8 mouse cellular contexts compared by ENCODE assay signal in the genomic region with DNA sequence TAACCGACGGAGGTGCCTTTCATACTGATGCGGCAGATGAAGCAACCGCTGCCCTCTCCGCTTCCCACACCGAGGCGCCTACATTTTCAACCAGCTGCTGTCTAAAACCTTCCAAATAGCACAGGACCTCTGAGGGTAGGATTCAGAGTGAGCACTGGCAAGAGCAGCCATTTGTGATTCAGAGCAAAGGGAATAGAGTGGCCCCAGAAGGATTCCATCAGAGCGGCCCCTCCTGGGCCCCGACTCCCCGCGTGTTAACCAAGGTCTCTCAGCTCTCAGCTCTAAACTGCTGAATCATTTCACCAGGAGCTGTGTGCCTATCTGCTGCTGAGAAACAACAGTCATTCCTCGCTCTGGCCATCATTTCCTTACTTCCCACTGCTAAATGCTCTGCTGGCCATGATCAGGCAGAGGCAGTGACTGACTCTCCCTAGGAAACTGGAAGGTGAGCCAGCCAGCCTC.
A peak's percentile ranks its signal among the peaks of the same experiment; 100 is the strongest.
DNase-seq lines count a peak whose midpoint lies in the region; ATAC-seq lines count a peak whose summit lies in the region.

No protein-coding gene starts in this region.

- H3K27ac ChIP-seq in limb, embryonic 13.5 days, result peak overlapping the region; percentile 52; the same call in 1 of the 2 replicates
- no peak overlapping the region for H3K27ac ChIP-seq in neural tube, embryonic 12.5 days

- no peak overlapping the region for H3K4me3 ChIP-seq in limb, embryonic 13.5 days
- H3K4me3 ChIP-seq in neural tube, embryonic 12.5 days, result no peak overlapping the region

- no peaks in the 10 kb centered on the region for H3K27me3 ChIP-seq in limb, embryonic 13.5 days
- no peaks in the 10 kb centered on the region for H3K27me3 ChIP-seq in neural tube, embryonic 12.5 days (replicated peaks)

- H3K4me2 ChIP-seq in limb, embryonic 13.5 days (replicated peaks), result peak overlapping the region; percentile 39
- H3K4me2 ChIP-seq in neural tube, embryonic 12.5 days (replicated peaks), result peak overlapping the region; percentile 37

- H3K9ac ChIP-seq in limb, embryonic 13.5 days, result peak overlapping the region; percentile 15; the same call in 1 of the 2 replicates
- H3K9ac ChIP-seq in neural tube, embryonic 12.5 days, result peak overlapping the region; percentile 13; the same call in 1 of the 2 replicates

- intact Hi-C loops in left cerebral cortex, postnatal 4 days (cut with DNase I), result loop anchor here (5.0 to 10.0 kb wide), 2 partner anchors 329 to 821 kb away; partner anchors contain the start of gene Cyp26b1

- ATAC-seq in limb, embryonic 13.5 days (ENCODE audit: low FRiP score, low read depth), result no peak
- ATAC-seq in neural tube, embryonic 12.5 days (ENCODE audit: low FRiP score, low read depth), result no peak
- no peak for ATAC-seq in inflammation-experienced regulatory T-cells, adult 6 months

- WGBS in limb, embryonic 13.5 days, result 34% methylated on average over 12 of the region's 12 CpGs
- 32% methylated on average over 12 of the region's 12 CpGs for WGBS in neural tube, embryonic 12.5 days

- H3K9me3 ChIP-seq in limb, embryonic 13.5 days, result no peaks in the 10 kb centered on the region
- no peaks in the 10 kb centered on the region for H3K9me3 ChIP-seq in neural tube, embryonic 12.5 days

- no peaks in the 10 kb centered on the region for H3K36me3 ChIP-seq in limb, embryonic 13.5 days
- no peaks in the 10 kb centered on the region for H3K36me3 ChIP-seq in neural tube, embryonic 12.5 days

- peak; percentile 5 to 23 for DNase-seq in left cerebral cortex, adult 18-20 months (ENCODE audit: low spot score in 2 of 2)
- DNase-seq in left cerebral cortex, postnatal 4 days, result no peak
- DNase-seq in embryo, embryonic 10 days (ENCODE audit: low spot score), result peak; percentile 20
- DNase-seq in heart, adult 18-20 months, result peak; percentile 33 to 46
- DNase-seq in urinary bladder, adult 2 months (ENCODE audit: low spot score), result no peak

- peaks cover 15% of the 10 kb centered on the region for H3K4me1 ChIP-seq in limb, embryonic 13.5 days
- H3K4me1 ChIP-seq in neural tube, embryonic 12.5 days, result peaks cover 10% of the 10 kb centered on the region

Comparison
In these comparisons a context has a peak if more than half of its experiments do, and no peak if none do; other contexts are left out.
1. DNase-seq: peak in left cerebral cortex, adult 18-20 months (2 of 2), embryo, embryonic 10 days (single experiment) and heart, adult 18-20 months (2 of 2); none in left cerebral cortex, postnatal 4 days (single experiment) and urinary bladder, adult 2 months (single experiment).